Mouse (Mus musculus) kidney, postnatal 0 days (tissue): ENCODE measurements around the gene Hdac10. TPM values are rescaled to one million over a fixed set of nuclear protein-coding genes. Genes with fewer than 3 reads are reported as not detected.

Source experiments
- ATAC-seq: fragments of 200-750 bp; cut with Nextera tagmentation; replicated peaks from 2 replicates; pipeline ENCODE4 v1.8.0; 2017; ENCODE audit warnings: low read depth, moderate number of reproducible peaks, moderate TSS enrichment, moderate library complexity; ENCODE audit not compliant: low FRiP score
- DNase-seq: peaks from one replicate; pipeline ENCODE4 v3.0.0-alpha.2; 2016; ENCODE audit warnings: low spot score
- H3K27ac ChIP-seq: fragments of 300-500 bp; sonication (generic); 2 replicates; pipeline ENCODE4 v1.5.1; 2014; ENCODE audit warnings: mild to moderate bottlenecking
- H3K27me3 ChIP-seq: fragments of 300-500 bp; sonication (generic); 2 replicates; pipeline ENCODE4 v1.6.1; 2014; ENCODE audit warnings: low read length, mixed read lengths; ENCODE audit not compliant: insufficient read depth
- H3K36me3 ChIP-seq: fragments of 300-500 bp; sonication (generic); 2 replicates; pipeline ENCODE4 v1.6.1; 2014; ENCODE audit warnings: low read length, mixed read lengths; ENCODE audit not compliant: insufficient read depth
- H3K4me1 ChIP-seq: fragments of 300-500 bp; sonication (generic); replicated peaks from 2 replicates; pipeline ENCODE4 v1.6.1; 2014; ENCODE audit warnings: antibody characterized with exemption, low read length, mixed read lengths; ENCODE audit not compliant: insufficient read depth
- H3K4me2 ChIP-seq: fragments of 300-500 bp; sonication (generic); 2 replicates; pipeline ENCODE4 v1.6.1; 2014; ENCODE audit warnings: mild to moderate bottlenecking, low read length, moderate library complexity, mixed read lengths
- H3K4me3 ChIP-seq: fragments of 300-500 bp; sonication (generic); replicated peaks from 2 replicates; pipeline ENCODE4 v1.5.1; 2014; ENCODE audit warnings: low read depth, low read length
- H3K9ac ChIP-seq: fragments of 300-500 bp; sonication (generic); 2 replicates; pipeline ENCODE4 v1.6.1; 2014; ENCODE audit warnings: low read depth, low read length
- H3K9me3 ChIP-seq: fragments of 300-500 bp; sonication (generic); replicated peaks from 2 replicates; pipeline ENCODE4 v1.6.1; 2016; ENCODE audit warnings: low read length, inconsistent platforms, mixed read lengths
- CTCF ChIP-seq: IDR thresholded peaks from 2 replicates; pipeline ENCODE4 v1.5.1; 2016; ENCODE audit warnings: antibody characterized with exemption, low read depth, mild to moderate bottlenecking, moderate library complexity
- WGBS: fragments of 180-500 bp; shearing (Covaris S2); extraction: QIAGEN DNeasy Blood & Tissue Kit; methylation state at CpG from one replicate; pipeline ENCODE4 v1.1.7; 2014; 5-methylcytosine and 5-hydroxymethylcytosine counted together
- polyA plus RNA-seq: library from polyadenylated mRNA; unstranded; fragments of >200 nt; fragmentation: Nextera tagmentation; extraction: Ambion mirVana; gene quantifications from 2 replicates; pipeline ENCODE4 v1.2.1, GENCODE M21; 2015

The Hdac10 gene
- polyA plus RNA-seq, 1 experiment from 2014 or later, result 13.2 TPM

GRCm38 (mm10) chr15:89089248-89090051, 39.0 kb downstream of the Hdac10 start:
- peaks cover 40% of the 10 kb centered on the region for H3K36me3 ChIP-seq
- DNase-seq, result peak; percentile 23
- WGBS, result 2% methylated on average over 66 of the region's 68 CpGs

GRCm38 (mm10) chr15:89088607-89089247, 39.8 kb downstream of the Hdac10 start, which contains the start of gene Selenoo:
Gene Selenoo (plus strand): TSS chr15:89089084.
- Histone ChIP-seq H3K4me3 (peak within 1 kb of the TSS; percentile 95), H3K27ac (peak within 1 kb of the TSS; percentile 91), H3K9me3 (no peaks in the 10 kb centered on the region), H3K27me3 (no peaks in the 10 kb centered on the region), H3K9ac (peak within 1 kb of the TSS; percentile 92), H3K36me3 (peaks cover 33% of the 10 kb centered on the region), H3K4me1 (peaks cover 5% of the 10 kb centered on the region; the same call in 1 of the 2 replicates), H3K4me2 (peak within 1 kb of the TSS; percentile 99)
- 7% methylated on average over 37 of the region's 38 CpGs for WGBS
- DNase-seq, result peak; percentile 96
- peak; percentile 93 for ATAC-seq
- no peak for TF ChIP-seq CTCF

More at GRCm38 (mm10) chr15:89089248-89090051, 39.0 kb downstream of the Hdac10 start:
- peaks cover 5% of the 10 kb centered on the region; the same call in 1 of the 2 replicates for H3K4me1 ChIP-seq
- H3K27me3 ChIP-seq, result no peaks in the 10 kb centered on the region
- H3K27ac ChIP-seq, result peak overlapping the region; percentile 91
- no peaks in the 10 kb centered on the region for H3K9me3 ChIP-seq
- peak overlapping the region; percentile 95 for H3K4me3 ChIP-seq
- no peak for TF ChIP-seq CTCF
- peak overlapping the region; percentile 99 for H3K4me2 ChIP-seq
- H3K9ac ChIP-seq, result peak overlapping the region; percentile 92
- ATAC-seq, result peak; percentile 66

- no peak overlapping the region for H3K9ac ChIP-seq
- ATAC-seq, result no peak
- no peak for TF ChIP-seq CTCF
- H3K4me2 ChIP-seq, result no peak overlapping the region
- H3K4me3 ChIP-seq, result no peak overlapping the region
- peaks cover 4% of the 10 kb centered on the region; the same call in 1 of the 2 replicates for H3K4me1 ChIP-seq
- DNase-seq, result no peak
- H3K9me3 ChIP-seq, result no peaks in the 10 kb centered on the region
- no peak overlapping the region for H3K27ac ChIP-seq
- no peaks in the 10 kb centered on the region for H3K27me3 ChIP-seq
- peaks cover 45% of the 10 kb centered on the region for H3K36me3 ChIP-seq
- 79% methylated on average over 2 of the region's 2 CpGs for WGBS
Observed at GRCm38 (mm10) chr15:89084826-89085225, 43.7 kb downstream of the Hdac10 start.

GRCm38 (mm10) chr15:89083906-89084305, 44.6 kb downstream of the Hdac10 start:
- Histone ChIP-seq H3K36me3 (peaks cover 46% of the 10 kb centered on the region), H3K9me3 (no peaks in the 10 kb centered on the region), H3K4me3 (no peak overlapping the region), H3K9ac (no peak overlapping the region), H3K27ac (no peak overlapping the region), H3K27me3 (no peaks in the 10 kb centered on the region), H3K4me2 (no peak overlapping the region), H3K4me1 (peaks cover under 1% of the 10 kb centered on the region; the same call in 1 of the 2 replicates)
- no peak for TF ChIP-seq CTCF
- DNase-seq, result no peak
- WGBS, result 95% methylated on average over 1 of the region's 1 CpGs
- no peak for ATAC-seq

GRCm38 (mm10) chr15:89078208-89078836, 50.2 kb downstream of the Hdac10 start:
- no peaks in the 10 kb centered on the region for H3K9me3 ChIP-seq
- no peak; the same call in 1 of the 2 replicates for ATAC-seq
- H3K4me3 ChIP-seq, result 0 out of 2 replicates have a peak overlapping the region, but pooled peaks have one; percentile 9
- WGBS, result 49% methylated on average over 9 of the region's 9 CpGs
- H3K27ac ChIP-seq, result peak overlapping the region; percentile 80
- peak; percentile 51 for DNase-seq
- no peaks in the 10 kb centered on the region for H3K27me3 ChIP-seq
- H3K36me3 ChIP-seq, result peaks cover 24% of the 10 kb centered on the region
- H3K9ac ChIP-seq, result peak overlapping the region; percentile 48; the same call in 1 of the 2 replicates
- peak overlapping the region; percentile 67 for H3K4me2 ChIP-seq
- no peak for TF ChIP-seq CTCF
- peaks cover 20% of the 10 kb centered on the region for H3K4me1 ChIP-seq
